Mouse (Mus musculus) lung, postnatal 10 days (tissue): ENCODE data around the gene Ehd4.

Experiments used
- DNase-seq: peaks from one replicate; pipeline ENCODE4 v3.0.0; 2021

Ehd4 gene

DNA sequence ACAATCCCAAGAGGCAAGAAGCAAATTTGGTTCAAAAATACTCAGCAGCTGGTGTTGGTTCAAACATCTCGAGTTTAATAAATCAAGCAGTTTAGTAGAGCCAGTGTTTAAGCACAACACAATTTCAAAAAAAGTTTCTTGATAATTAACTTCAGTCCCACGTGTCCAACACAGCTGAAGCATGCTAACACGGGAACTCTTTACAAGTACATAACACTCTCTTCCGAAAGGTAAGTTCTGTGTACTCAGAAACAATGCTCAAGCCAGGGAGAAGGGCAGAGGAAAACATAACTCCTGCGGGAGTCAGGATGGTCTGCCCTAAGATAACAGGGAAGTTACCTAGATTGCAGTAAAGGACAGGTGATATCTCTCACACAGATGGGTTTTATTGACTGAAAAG, 12.1 kb downstream of the Ehd4 start:
- DNase-seq: no peak

DNA sequence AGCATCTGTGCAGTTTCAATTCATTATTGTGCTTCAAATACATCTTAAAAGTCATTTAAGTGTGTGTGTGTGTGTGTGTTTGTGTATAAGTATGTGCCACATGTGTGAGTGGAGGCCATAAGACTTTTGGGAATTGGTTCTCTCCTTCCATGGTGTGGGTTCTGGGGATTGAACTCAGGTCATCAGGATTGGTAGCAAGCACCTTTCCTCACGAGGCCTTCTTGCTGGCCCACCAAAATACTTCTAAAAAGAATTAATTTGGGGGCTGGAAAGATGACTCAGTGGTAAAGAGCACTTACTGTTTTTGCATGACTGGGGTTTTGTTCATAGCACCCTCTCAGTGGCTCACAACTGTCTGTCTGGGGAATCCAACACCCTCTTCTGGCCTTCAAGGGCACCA, 12.7 kb downstream of the Ehd4 start:
- no peak for DNase-seq

- DNase-seq: peak; percentile 46
These were observed 14.1 kb downstream of the Ehd4 start for GRCm38 (mm10) chr2:120140326-120140725.

DNA sequence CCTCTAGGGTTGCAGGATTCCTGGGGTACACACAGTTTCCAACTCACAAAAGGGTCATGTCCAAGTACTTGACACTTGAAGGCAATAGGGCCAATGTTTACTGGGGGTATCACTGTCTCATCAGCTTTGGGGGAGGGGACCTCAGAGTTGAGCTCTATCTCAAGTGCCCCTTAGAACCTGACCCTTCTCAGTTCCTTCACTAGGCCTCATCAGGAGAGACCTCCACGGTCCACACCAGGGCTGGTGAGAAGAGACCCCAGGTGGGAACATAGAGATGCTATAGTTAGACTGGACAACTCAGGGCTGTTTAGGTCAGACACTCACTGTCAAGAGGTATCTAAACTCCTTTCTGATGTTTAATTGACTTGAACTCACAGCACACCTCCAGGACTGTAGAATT, 15.3 kb downstream of the Ehd4 start:
- DNase-seq: no peak

DNA sequence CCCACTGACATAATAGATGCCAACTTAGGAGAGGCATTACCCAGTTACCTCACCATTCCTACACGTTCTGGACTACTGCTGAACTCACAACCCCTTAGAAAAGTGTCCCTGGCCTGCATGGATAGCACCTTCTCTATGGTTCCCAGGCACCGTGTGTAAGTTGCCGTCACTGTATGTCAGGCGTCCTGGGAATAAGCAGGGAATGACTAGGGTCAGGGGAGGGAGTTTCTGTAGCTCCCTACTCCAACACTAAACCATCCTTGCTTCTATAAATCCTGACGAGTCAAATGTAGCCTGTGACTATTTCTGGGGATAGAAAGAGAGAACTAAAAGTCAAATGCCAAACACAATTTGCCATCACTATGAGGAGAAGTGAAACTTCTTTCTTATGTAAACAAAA, 17.1 kb downstream of the Ehd4 start:
- DNase-seq: no peak

DNA sequence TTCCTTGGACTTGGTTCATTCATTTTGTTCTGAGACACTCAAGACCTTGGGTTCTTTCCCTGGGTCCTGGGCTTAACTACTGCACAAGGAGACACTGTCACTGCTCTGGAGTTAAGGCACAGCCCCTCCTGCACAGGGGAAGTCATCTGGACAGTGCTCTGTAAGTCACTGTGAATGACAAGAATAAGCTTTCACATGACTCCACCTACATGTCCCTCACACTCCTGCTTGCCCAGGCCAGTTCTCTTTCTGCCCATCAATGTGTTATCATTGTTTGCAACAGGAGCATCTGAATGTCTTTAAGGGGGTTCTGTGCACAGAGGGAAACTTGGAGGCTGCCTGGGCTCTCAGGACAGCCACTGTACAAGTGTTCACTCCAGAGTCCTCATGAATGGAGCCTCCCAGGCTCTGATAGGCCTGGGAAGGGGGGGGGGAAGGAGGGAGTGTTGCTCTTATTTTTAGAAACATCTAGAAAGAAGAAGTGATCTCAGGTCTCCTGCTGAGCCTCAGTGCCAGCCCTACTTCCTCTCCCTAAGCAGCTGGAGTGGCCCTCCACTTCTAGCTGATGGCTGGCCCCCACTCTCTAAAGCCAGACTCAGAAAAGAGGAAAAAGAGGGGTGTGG, 19.8 kb downstream of the Ehd4 start:
- DNase-seq: peak; percentile 34

- DNase-seq: peak; percentile 54
These were observed 22.5 kb downstream of the Ehd4 start for GRCm38 (mm10) chr2:120131881-120132280.

GRCm38 (mm10) chr2:120129252-120129908, 25.0 kb downstream of the Ehd4 start:
- no peak for DNase-seq

DNA sequence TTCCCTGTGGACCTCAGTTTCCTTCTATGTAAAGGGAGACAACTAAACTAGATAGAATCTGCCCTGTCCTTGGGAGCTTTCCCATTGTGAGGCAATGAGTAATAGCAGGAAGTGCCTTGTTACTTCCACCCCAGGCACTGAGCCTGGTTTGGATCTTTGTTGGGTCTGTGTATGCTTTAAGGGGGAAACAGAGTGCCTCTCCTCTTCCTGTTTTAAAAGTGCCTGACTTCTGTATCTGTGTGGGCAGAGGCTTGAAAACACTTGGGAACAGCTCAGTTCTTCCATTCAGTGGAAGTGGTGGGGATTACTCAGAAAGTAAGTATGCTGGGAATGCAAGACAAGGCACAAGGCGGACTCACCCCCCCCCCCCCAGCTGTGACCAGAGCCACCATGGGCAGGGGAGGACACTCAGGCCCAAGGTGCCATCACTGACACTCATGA, 25.8 kb downstream of the Ehd4 start:
- DNase-seq: peak; percentile 79

- no peak for DNase-seq
These were observed 26.4 kb downstream of the Ehd4 start for GRCm38 (mm10) chr2:120128011-120128410.

DNA sequence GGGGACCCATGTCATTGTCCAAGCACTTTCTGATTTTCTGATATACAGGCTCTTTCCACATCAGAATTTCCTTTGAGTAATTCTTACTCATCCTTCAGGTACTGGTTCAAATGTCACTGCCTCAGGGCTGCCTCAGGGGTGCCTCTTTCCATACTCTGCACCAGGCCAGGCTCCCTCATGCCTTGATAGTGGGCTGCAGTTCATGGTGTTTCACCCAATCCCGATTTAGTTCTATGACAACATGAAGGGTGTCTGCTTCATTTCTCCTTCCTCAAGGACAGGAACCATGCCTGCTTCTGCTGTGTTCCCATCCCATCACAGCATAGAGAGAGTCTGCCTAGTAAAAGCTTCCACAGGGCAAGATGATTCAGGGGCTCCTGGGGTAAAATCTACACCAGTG, 27.5 kb downstream of the Ehd4 start:
- DNase-seq: no peak

- DNase-seq: no peak
These were observed 28.0 kb downstream of the Ehd4 start for GRCm38 (mm10) chr2:120126408-120126807.

- DNase-seq: no peak
These were observed 28.9 kb downstream of the Ehd4 start for GRCm38 (mm10) chr2:120125461-120125860.

GRCm38 (mm10) chr2:120124946-120125345, 29.5 kb downstream of the Ehd4 start:
- DNase-seq: no peak

DNA sequence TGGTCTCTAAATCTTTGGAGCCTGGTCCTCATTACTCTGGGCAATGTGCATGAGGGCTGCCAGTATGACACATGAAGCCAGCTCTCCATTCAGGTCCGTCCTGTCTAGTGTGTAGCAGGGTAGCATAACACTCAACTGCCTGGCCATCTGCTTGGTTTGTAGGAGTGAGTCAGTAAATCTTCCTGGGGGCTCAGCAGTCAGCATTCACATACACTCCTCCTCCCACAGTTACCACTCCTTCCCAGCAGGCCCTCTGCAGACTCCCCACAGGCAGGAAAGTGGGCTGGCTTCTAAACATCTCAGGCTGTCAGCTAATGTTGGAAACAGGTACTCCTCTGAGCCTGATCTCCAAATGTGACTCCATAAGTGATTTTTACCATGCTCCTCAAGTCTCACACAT, 30.3 kb downstream of the Ehd4 start:
- no peak for DNase-seq

DNA sequence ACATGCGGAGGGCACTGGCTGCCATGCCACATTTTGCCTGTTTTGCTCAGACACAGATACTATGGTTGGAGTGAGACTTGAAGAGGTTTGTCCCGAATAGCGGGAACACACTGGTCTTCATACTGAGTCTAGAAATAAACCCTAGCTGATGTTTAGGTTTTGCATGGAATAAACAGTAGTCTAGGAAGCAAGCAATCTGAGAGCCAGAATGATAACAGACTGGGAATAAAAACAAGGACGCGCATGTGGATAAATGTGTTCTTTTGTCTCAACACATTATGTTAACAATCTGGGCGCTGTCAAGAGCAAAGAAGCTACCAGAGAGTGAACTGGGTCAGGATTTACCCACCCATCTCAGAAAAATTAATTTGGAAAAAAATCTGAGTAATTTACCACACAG, 31.4 kb downstream of the Ehd4 start:
- peak; percentile 28 for DNase-seq

DNA sequence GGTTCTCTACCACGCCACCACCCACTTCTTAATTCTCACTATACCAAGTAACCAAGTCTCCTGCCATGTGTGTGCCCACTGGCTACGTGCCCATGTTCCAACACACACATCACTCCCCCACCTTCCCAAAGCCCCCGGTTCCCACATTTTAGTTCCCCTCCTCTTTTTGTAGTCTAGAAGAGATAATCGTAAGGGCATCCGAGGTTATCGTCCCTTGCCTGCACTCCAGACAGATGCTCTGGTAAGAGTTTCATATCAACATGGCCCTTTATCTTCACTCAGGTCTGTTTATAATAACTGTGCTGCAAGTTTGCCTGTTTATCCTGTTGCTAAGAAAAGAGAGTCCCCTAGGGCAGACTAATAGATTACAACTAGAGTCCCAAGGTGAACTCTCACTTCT, 37.1 kb downstream of the Ehd4 start:
- peak; percentile 25 for DNase-seq

- DNase-seq: no peak
These were observed 38.0 kb downstream of the Ehd4 start for GRCm38 (mm10) chr2:120116362-120116761.

DNA sequence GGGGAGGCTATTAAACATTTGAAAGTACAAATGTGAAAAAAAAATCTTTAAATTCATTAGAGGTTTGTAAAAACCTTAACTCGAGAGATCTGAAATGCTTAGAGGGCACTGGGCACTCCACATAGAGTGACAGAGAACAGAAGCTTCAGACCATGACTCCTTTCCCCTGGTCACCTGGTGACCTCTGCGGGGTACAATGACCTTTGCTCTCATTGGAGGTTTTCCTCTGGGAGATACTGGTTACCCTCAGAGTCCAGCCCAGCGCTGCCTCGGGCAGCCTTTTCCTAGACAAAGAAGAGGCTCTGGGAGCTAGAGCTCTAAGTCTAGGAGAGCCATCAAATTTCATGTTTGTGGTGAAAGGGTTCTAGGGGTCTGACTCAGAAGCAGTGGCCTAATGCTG, 39.4 kb downstream of the Ehd4 start:
- DNase-seq: no peak

- peak; percentile 42 for DNase-seq
These were observed 40.4 kb downstream of the Ehd4 start for GRCm38 (mm10) chr2:120113963-120114362.

GRCm38 (mm10) chr2:120113476-120113875, 40.9 kb downstream of the Ehd4 start:
- DNase-seq: peak; percentile 66

DNA sequence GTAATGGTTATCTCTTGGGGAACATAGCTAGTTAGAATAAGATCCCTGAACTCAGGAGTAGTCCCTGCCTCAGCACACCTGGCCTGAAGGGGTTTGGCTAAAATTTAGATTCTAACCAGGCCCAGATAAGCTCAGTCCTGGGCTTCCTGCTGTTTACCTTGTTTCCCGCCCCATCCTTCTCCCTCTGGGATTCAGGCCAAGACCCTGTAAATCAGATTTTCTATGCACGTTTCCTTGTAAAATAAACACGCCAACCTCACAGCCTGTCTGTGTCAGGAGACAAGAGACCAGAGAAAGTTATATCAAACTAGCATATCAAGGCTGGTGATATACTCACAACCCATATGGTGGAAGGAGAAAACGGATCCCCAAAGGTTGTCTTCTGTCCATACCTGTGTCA, 42.8 kb downstream of the Ehd4 start:
- peak; percentile 68 for DNase-seq

DNA sequence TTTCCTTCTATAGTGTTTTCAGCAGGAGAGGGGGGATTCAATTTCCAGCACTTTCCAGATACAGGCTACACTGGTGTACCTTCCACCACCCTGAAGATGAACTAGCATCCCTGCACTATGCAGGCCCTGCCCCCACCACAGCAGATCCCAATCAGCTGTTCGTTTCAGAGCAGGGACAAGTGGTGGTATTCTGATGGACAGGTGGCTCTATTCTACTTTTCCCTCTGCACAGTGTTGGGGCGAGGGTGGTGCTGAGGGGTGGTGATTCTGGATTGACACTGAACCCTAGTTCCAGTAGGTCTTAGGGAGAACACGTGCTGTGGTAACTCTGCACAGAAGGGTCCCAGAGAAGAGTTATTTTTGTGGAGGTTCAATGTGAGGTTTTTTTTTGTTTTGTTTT, 43.2 kb downstream of the Ehd4 start:
- DNase-seq: no peak

DNA sequence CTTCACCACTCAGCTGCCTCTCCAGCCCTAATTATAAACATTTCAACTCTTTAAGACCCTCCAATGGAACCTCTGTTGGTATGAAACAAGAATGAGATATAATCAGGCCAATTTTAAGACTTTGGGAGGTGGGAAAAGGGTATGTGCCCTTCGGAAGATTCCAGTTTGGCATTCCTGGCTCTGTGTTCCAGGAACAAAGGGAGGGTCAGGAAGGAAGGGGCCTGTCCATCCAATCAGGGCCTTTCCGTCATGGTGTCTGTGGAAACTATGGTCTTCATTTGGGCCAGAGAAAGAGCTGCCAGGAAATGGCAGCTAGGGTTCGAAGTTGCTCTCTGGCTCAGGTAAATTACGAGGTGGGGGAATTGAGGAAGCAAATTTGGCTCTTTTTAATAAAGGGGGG, 46.3 kb downstream of the Ehd4 start:
- no peak for DNase-seq

DNA sequence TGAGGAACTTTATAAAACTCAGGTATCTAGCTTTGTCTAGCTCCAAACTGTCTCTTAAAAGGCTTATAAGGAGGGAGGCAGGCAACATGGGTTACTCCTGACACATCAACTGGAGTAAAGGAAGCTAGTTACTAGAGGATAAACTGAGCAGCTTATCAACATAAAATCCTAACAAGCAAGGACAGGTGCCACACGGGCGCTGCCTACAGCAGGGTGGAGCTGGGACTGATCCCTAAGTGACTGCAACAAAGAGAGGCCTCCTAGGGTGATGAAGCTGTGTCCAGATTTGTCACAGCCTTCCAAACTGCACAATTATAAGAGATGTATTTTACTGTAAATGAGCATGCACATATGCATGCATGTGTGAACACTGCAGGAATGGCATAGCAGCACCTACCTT, 47.0 kb downstream of the Ehd4 start:
- no peak for DNase-seq
